In genomic region chr11:4495021-4495540, GRCm38 (mm10) we compare ENCODE assay signal across 17 mouse cellular contexts. TPM values are rescaled to one million over a fixed set of nuclear protein-coding genes. Genes with fewer than 3 reads are reported as not detected.
"Had no signal": no experiment of that assay in that cellular context is flagged by ENCODE, and none has a peak within 500 bp of the region (broad histone marks: within the 10 kb centered on the region; RNA-seq: fewer than 3 reads in every experiment).

No protein-coding gene starts in this region.

- ATAC-seq: intestine, embryonic 15.5 days; lung, postnatal 0 days; midbrain, embryonic 15.5 days had no signal

- H3K4me2 ChIP-seq: intestine, embryonic 15.5 days; limb, embryonic 12.5 days; liver, embryonic 15.5 days; midbrain, embryonic 15.5 days; neural tube, embryonic 12.5 days; stomach, embryonic 15.5 days had no signal

- H3K9ac ChIP-seq: intestine, embryonic 15.5 days; limb, embryonic 12.5 days; liver, embryonic 15.5 days; midbrain, embryonic 15.5 days; neural tube, embryonic 12.5 days; stomach, embryonic 15.5 days had no signal

- DNase-seq: liver; lung, adult 2 months; lung, postnatal 36 days; right cerebral cortex, postnatal 14 days; thymus, adult 2 months; thymus, postnatal 25 days had no signal

- H3K27ac ChIP-seq: intestine, embryonic 15.5 days; layer of hippocampus, adult 2 months; limb, embryonic 12.5 days; liver, embryonic 15.5 days; midbrain, embryonic 15.5 days; neural tube, embryonic 12.5 days; stomach, embryonic 15.5 days had no signal

- H3K9me3 ChIP-seq: intestine, embryonic 15.5 days; limb, embryonic 12.5 days; liver, embryonic 15.5 days; midbrain, embryonic 15.5 days; neural tube, embryonic 12.5 days; stomach, embryonic 15.5 days had no signal

- H3K27me3 ChIP-seq: intestine, embryonic 15.5 days; limb, embryonic 12.5 days; liver, embryonic 15.5 days; midbrain, embryonic 15.5 days; neural tube, embryonic 12.5 days; stomach, embryonic 15.5 days had no signal

- H3K4me1 ChIP-seq: limb, embryonic 12.5 days; midbrain, embryonic 15.5 days; neural tube, embryonic 12.5 days; stomach, embryonic 15.5 days had no signal

- H3K4me3 ChIP-seq: intestine, embryonic 15.5 days; layer of hippocampus, adult 2 months; limb, embryonic 12.5 days; liver, embryonic 15.5 days; midbrain, embryonic 15.5 days; neural tube, embryonic 12.5 days; stomach, embryonic 15.5 days had no signal

RNA-seq across cellular contexts. Expression of gene Hormad2, which starts 54.2 kb away (rescaled TPM):
- total RNA-seq: layer of hippocampus, adult 2 months; layer of hippocampus, postnatal 10 days; left cerebral cortex, postnatal 36 days; monocyte, adult 5-6 weeks had no signal
- polyA plus RNA-seq: midbrain, embryonic 15.5 days; neural tube, embryonic 12.5 days had no signal
